Mouse (Mus musculus) layer of hippocampus, adult 9-10 months (tissue): ENCODE data around the gene Abhd14a.

Experiments
- DNase-seq: peaks from one replicate; pipeline ENCODE4 v3.0.0; 2022; ENCODE audit warnings: low spot score

Gene Abhd14a

GRCm38 (mm10) chr9:106411091-106411594 is 36.3 kb downstream of the Abhd14a start:
- DNase-seq, result no peak

- no peak for DNase-seq
These were observed 37.3 kb downstream of the Abhd14a start for GRCm38 (mm10) chr9:106410086-106410650.

GRCm38 (mm10) chr9:106409096-106409495 is 38.4 kb downstream of the Abhd14a start:
- no peak for DNase-seq

- DNase-seq, result no peak
These were observed 40.9 kb downstream of the Abhd14a start for GRCm38 (mm10) chr9:106406443-106407078.

- DNase-seq, result no peak
These were observed 42.2 kb downstream of the Abhd14a start for GRCm38 (mm10) chr9:106405275-106405674.

- DNase-seq, result no peak
These were observed 44.7 kb downstream of the Abhd14a start for GRCm38 (mm10) chr9:106402607-106403375.

GRCm38 (mm10) chr9:106402149-106402548 is 45.3 kb downstream of the Abhd14a start:
- no peak for DNase-seq

GRCm38 (mm10) chr9:106399808-106400207 is 47.7 kb downstream of the Abhd14a start:
- DNase-seq, result no peak

GRCm38 (mm10) chr9:106398667-106399311 is 48.7 kb downstream of the Abhd14a start:
- no peak for DNase-seq

- DNase-seq, result no peak
These were observed 49.7 kb downstream of the Abhd14a start for GRCm38 (mm10) chr9:106397733-106398132.

- no peak for DNase-seq
These were observed 52.6 kb downstream of the Abhd14a start for GRCm38 (mm10) chr9:106394649-106395602.

- DNase-seq, result no peak
These were observed 53.9 kb downstream of the Abhd14a start for GRCm38 (mm10) chr9:106393548-106393947.

- no peak for DNase-seq
These were observed 54.5 kb downstream of the Abhd14a start for GRCm38 (mm10) chr9:106392828-106393527.
